Mouse (Mus musculus) cerebellum, adult 11 months (tissue): Measurements from ENCODE around the gene Tmem177.

Experiments used
- DNase-seq: peaks from one replicate; pipeline ENCODE4 v3.0.0; 2022

Tmem177 gene

DNA sequence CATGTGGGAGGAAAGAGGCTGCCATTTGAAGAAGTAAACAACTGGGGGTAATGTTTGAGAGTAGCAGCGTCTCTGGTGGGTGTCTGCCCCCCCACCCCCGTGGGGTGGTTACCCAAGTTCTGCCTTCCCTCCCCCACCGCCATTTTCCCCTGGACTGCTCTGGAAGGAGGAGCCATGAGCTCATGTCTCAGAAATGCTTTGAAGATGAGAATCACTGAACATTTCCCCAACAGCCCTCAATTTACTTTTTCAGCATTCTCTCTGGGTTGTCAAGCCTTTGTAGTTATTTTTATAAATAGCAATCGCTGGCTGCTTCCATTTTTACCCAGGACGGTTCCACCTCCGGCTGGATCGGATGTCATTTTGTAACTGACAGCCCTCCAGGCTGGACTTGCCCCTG is 26.7 kb downstream of the Tmem177 start:
- DNase-seq, result no peak

DNA sequence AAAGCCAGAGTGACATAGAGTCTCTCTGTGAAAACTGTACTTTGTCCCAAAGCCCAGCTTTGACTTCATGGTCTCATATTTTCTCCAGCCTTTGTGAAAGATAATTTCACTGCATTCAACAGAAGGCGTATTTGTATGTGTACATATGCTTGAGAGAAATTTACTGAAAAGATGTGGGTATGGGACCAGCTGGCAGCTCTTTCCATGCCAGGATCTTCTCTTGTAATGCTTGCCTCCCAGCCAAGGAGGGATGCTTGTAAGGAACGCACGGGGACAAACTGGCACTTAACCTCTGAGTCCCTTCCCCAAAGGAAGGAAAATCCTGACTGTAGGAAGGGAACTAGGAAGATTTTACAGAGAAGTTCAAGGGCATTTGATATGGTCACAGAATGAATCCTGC is 28.7 kb downstream of the Tmem177 start:
- no peak for DNase-seq

GRCm38 (mm10) chr1:119878909-119879308 is 34.1 kb downstream of the Tmem177 start:
- no peak for DNase-seq

- no peak for DNase-seq
Observed at GRCm38 (mm10) chr1:119877469-119877868, 35.5 kb downstream of the Tmem177 start.

DNA sequence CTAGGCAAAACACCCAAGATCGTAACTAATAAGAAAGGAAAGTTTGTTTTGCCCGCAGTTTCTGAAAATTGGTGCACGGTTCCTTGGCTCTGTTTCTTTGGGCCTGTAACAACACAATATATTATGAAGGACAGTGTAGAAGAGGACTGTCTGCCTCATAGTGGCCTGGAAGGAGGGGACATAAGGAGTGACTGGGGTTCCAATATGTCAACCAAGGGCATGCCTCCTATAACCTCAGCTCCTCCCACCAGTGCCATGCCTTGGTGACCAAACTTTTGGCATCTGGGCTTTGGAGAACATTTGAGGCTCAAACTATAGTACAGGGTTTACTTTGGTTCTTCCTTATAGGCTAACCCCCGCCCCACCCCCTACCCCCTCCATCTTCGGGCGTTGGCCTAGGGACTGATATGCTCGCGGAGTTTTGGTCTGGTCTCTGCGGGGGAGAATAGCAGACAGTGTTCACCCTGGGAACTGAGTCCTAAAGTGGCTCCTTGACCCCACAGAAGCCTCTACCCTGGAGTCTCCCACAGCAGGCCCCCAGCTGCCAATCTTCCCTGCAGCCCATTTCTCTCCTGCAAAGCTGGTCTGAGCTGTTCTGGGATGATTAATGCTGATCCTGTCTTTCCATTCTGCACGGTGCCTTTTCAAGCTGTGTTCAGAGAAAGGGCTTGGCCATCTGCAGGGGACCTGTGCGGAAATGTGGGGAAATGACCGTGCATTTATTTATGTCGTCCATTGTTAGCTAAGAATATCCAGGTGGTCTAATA is 44.4 kb downstream of the Tmem177 start:
- no peak for DNase-seq

DNA sequence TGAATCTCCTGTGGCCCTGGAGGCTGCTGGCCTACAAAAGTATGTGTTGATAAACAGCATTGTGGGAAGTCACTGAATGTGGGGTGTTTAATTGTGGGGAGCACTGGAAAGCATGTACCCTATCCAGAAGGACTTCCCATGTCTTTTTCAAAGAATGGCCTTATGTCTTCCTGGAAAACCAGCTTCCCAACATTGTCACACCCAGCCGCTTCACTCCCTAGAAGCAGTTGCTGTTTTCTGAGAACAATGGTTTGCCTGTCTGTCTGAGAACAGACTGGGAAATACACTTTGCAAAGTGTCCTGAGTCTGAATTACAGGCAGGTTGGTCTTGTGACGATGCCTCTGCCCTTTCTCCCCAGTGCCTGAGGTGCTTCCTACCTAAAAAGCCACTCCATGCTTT is 45.7 kb downstream of the Tmem177 start:
- DNase-seq, result no peak

- no peak for DNase-seq
Observed at GRCm38 (mm10) chr1:119865311-119865710, 47.7 kb downstream of the Tmem177 start.

- DNase-seq, result no peak
Observed at GRCm38 (mm10) chr1:119863507-119864296, 49.3 kb downstream of the Tmem177 start.

DNA sequence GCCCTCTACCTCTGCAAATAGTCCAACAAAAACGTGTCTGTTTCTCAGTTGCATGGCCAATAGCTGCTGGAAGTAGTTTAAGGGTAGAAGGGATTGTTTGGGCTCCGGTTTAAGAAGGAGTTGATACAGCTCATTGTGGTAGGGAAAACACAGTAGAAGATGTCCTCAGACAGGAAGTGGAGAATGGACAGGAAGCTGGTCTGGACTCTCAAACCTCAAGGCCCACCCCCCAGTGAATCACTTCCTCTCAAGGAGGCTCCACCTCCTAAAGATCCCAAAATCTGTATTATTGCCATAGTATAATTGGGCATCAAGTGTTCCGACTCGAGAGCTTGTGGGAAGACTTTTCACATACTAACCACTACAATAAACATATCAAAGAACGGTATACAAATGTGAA is 53.4 kb downstream of the Tmem177 start:
- DNase-seq, result no peak
